Mouse (Mus musculus) MEL (cell line): ENCODE data around the gene Lrch4.

Source experiments
- CHD2 ChIP-seq: IDR thresholded peaks from 2 replicates; pipeline ENCODE4 v1.6.1; 2011; ENCODE audit warnings: low read length, improper control_type of control experiment
- CTCF ChIP-seq, 3 experiments: IDR thresholded peaks in 2 of 3; conservative IDR thresholded peaks in 1 of 3; 2 replicates each; pipeline ENCODE4 v1.5.1; 2011 to 2012; ENCODE audit warnings: low read length in 3 of 3, low read depth in 2 of 3, mild to moderate bottlenecking in 2 of 3, improper control_type of control experiment in 1 of 3, inconsistent platforms in 1 of 3, mixed read lengths in 1 of 3, moderate library complexity in 1 of 3; ENCODE audit not compliant: control insufficient read depth in 1 of 3, insufficient read depth in 1 of 3, poor library complexity in 1 of 3, severe bottlenecking in 1 of 3
- ETS1 ChIP-seq: IDR thresholded peaks from 2 replicates; pipeline ENCODE4 v1.6.1; 2012; ENCODE audit warnings: low read depth, mild to moderate bottlenecking, inconsistent platforms, low read length, improper control_type of control experiment, moderate library complexity
- GATA1 ChIP-seq: IDR thresholded peaks from 2 replicates; pipeline ENCODE4 v1.6.1; 2011; ENCODE audit warnings: low read depth, low read length, improper control_type of control experiment
- POLR2A ChIP-seq, 2 experiments: IDR thresholded peaks; 2 replicates each; pipeline ENCODE4 v1.6.1; 2011 to 2012; ENCODE audit warnings: low read length in 2 of 2, mild to moderate bottlenecking in 2 of 2, control low read depth in 1 of 2, improper control_type of control experiment in 1 of 2, low read depth in 1 of 2, moderate library complexity in 1 of 2; ENCODE audit not compliant: control insufficient read depth in 1 of 2, insufficient read depth in 1 of 2, poor library complexity in 1 of 2
- TAL1 ChIP-seq: IDR thresholded peaks from 2 replicates; pipeline ENCODE4 v1.6.1; 2012; ENCODE audit warnings: mild to moderate bottlenecking, inconsistent platforms, low read length, moderate library complexity, mixed read lengths
- TCF12 ChIP-seq: IDR thresholded peaks from 2 replicates; pipeline ENCODE4 v1.6.1; 2014; ENCODE audit warnings: low read depth, mild to moderate bottlenecking, inconsistent platforms, low read length, improper control_type of control experiment, moderate library complexity
- ZNF384 ChIP-seq: IDR thresholded peaks from 2 replicates; pipeline ENCODE4 v1.6.1; 2012; ENCODE audit warnings: low read depth, mild to moderate bottlenecking, inconsistent platforms, low read length, improper control_type of control experiment

- peak; percentile 63 to 84 (median 83) for TF ChIP-seq CTCF (IDR thresholded peaks at IDR 0.05 in 2 of 3, conservative IDR thresholded peaks at IDR 0.05 in 1 of 3; ENCODE audit: control insufficient read depth in 1 of 3, insufficient read depth in 1 of 3, low read depth in 2 of 3, low read length in 3 of 3, poor library complexity in 1 of 3, severe bottlenecking in 1 of 3)
- peak; percentile 80 for TF ChIP-seq ZNF384
- TF ChIP-seq GATA1 = no peak
- TF ChIP-seq TCF12 = no peak
- TF ChIP-seq TAL1 = no peak
- no peak for TF ChIP-seq POLR2A (IDR thresholded peaks at IDR 0.05; ENCODE audit: control insufficient read depth in 1 of 2, insufficient read depth in 1 of 2, low read depth in 1 of 2, low read length in 2 of 2, poor library complexity in 1 of 2)
- no peak for TF ChIP-seq ETS1
- TF ChIP-seq CHD2 = no peak
These were observed 28.1 kb downstream of the Lrch4 start for GRCm38 (mm10) chr5:137656977-137657376.
